Mouse (Mus musculus): ENCODE data around the gene Ccdc9b. TPM values are rescaled to one million over a fixed set of nuclear protein-coding genes. Genes with fewer than 3 reads are reported as not detected.

Ccdc9b gene
- polyA plus RNA-seq, 1 experiment, result 3.1 TPM

- Histone ChIP-seq H3K4me3 (ENCODE audit: extremely low read depth, insufficient read depth, insufficient read length) (0 out of 2 replicates have a peak overlapping the region, but pooled peaks have one; percentile 19), H3K4me1 (ENCODE audit: control insufficient read depth, insufficient read depth, insufficient read length) (no peaks in the 10 kb centered on the region), H3K27ac (ENCODE audit: insufficient read depth, low read length) (peak overlapping the region; percentile 54), H3K36me3 (ENCODE audit: control insufficient read depth, insufficient read depth, low read length) (no peaks in the 10 kb centered on the region), H3K27me3 (ENCODE audit: control insufficient read depth, insufficient read depth, low read length) (no peaks in the 10 kb centered on the region)
- TF ChIP-seq CTCF (IDR thresholded peaks at IDR 0.05; ENCODE audit: extremely low read depth, insufficient read depth, insufficient read length, insufficient replicate concordance) (no peak), POLR2A (IDR thresholded peaks at IDR 0.05; ENCODE audit: low read depth, low read length) (no peak)
- WGBS, result 37% methylated on average over 10 of the region's 10 CpGs
- no peak for DNase-seq (ENCODE audit: low read depth in 1 of 2, low spot score in 2 of 2)
These were observed 305 bp upstream of the Ccdc9b start for GRCm38 (mm10) chr2:118762784-118763148.

- Histone ChIP-seq H3K4me1 (ENCODE audit: control insufficient read depth, insufficient read depth, insufficient read length) (no peaks in the 10 kb centered on the region), H3K27ac (ENCODE audit: insufficient read depth, low read length) (peak overlapping the region; percentile 20; the same call in 1 of the 2 replicates), H3K27me3 (ENCODE audit: control insufficient read depth, insufficient read depth, low read length) (no peaks in the 10 kb centered on the region), H3K4me3 (ENCODE audit: extremely low read depth, insufficient read depth, insufficient read length) (no peak overlapping the region), H3K36me3 (ENCODE audit: control insufficient read depth, insufficient read depth, low read length) (no peaks in the 10 kb centered on the region)
- WGBS, result 93% methylated on average over 12 of the region's 12 CpGs
- TF ChIP-seq POLR2A (IDR thresholded peaks at IDR 0.05; ENCODE audit: low read depth, low read length) (no peak), CTCF (IDR thresholded peaks at IDR 0.05; ENCODE audit: extremely low read depth, insufficient read depth, insufficient read length, insufficient replicate concordance) (no peak)
- no peak for DNase-seq (ENCODE audit: low read depth in 1 of 2, low spot score in 2 of 2)
These were observed 1.1 kb downstream of the Ccdc9b start for GRCm38 (mm10) chr2:118761358-118761757.

- TF ChIP-seq CTCF (IDR thresholded peaks at IDR 0.05; ENCODE audit: extremely low read depth, insufficient read depth, insufficient read length, insufficient replicate concordance) (no peak), POLR2A (IDR thresholded peaks at IDR 0.05; ENCODE audit: low read depth, low read length) (no peak)
- Histone ChIP-seq H3K4me3 (ENCODE audit: extremely low read depth, insufficient read depth, insufficient read length) (no peak overlapping the region), H3K27ac (ENCODE audit: insufficient read depth, low read length) (no peak overlapping the region), H3K4me1 (ENCODE audit: control insufficient read depth, insufficient read depth, insufficient read length) (no peaks in the 10 kb centered on the region), H3K36me3 (ENCODE audit: control insufficient read depth, insufficient read depth, low read length) (no peaks in the 10 kb centered on the region), H3K27me3 (ENCODE audit: control insufficient read depth, insufficient read depth, low read length) (no peaks in the 10 kb centered on the region)
- DNase-seq (ENCODE audit: low read depth in 1 of 2, low spot score in 2 of 2), result no peak
- 91% methylated on average over 11 of the region's 11 CpGs for WGBS
These were observed 2.0 kb downstream of the Ccdc9b start for GRCm38 (mm10) chr2:118760311-118761025.

- no peak for TF ChIP-seq POLR2A (IDR thresholded peaks at IDR 0.05; ENCODE audit: low read depth, low read length)
- TF ChIP-seq CTCF (IDR thresholded peaks at IDR 0.05; ENCODE audit: extremely low read depth, insufficient read depth, insufficient read length, insufficient replicate concordance), result peak; percentile 79; the same call in 1 of the 2 replicates
- Histone ChIP-seq H3K27ac (ENCODE audit: insufficient read depth, low read length) (no peak overlapping the region), H3K4me1 (ENCODE audit: control insufficient read depth, insufficient read depth, insufficient read length) (no peaks in the 10 kb centered on the region), H3K27me3 (ENCODE audit: control insufficient read depth, insufficient read depth, low read length) (no peaks in the 10 kb centered on the region), H3K36me3 (ENCODE audit: control insufficient read depth, insufficient read depth, low read length) (no peaks in the 10 kb centered on the region), H3K4me3 (ENCODE audit: extremely low read depth, insufficient read depth, insufficient read length) (no peak overlapping the region)
- 6% methylated on average over 8 of the region's 8 CpGs for WGBS
- peak; percentile 60 to 83 for DNase-seq (ENCODE audit: low read depth in 1 of 2, low spot score in 2 of 2)
These were observed 2.6 kb downstream of the Ccdc9b start for GRCm38 (mm10) chr2:118759828-118760227.

DNA sequence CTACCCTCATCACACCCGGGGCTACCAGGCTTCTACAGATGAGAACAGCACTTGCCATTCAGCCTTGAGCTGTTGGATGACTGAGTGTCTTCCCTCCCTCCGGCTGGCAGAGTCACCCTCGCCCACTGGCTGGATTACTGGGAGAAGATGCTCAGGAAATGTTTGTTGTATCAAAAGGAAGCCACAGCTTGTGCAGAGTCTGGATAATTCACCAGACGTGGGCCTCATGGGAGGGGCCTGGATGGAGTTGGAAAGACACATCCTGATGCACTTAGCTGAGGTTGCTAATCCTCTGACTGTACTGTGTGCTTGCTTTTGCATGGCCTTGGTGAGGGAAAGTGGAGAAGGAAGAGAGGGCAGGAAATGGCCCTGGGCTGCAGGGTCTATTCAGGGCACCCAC, 6.4 kb downstream of the Ccdc9b start:
- no peak for TF ChIP-seq POLR2A (IDR thresholded peaks at IDR 0.05; ENCODE audit: low read depth, low read length)
- TF ChIP-seq CTCF (IDR thresholded peaks at IDR 0.05; ENCODE audit: extremely low read depth, insufficient read depth, insufficient read length, insufficient replicate concordance), result no peak
- no peaks in the 10 kb centered on the region for H3K4me1 ChIP-seq (ENCODE audit: control insufficient read depth, insufficient read depth, insufficient read length)
- 80% methylated on average over 4 of the region's 4 CpGs for WGBS
- H3K27me3 ChIP-seq (ENCODE audit: control insufficient read depth, insufficient read depth, low read length), result no peaks in the 10 kb centered on the region
- DNase-seq (ENCODE audit: low read depth in 1 of 2, low spot score in 2 of 2), result no peak
- no peak overlapping the region for H3K27ac ChIP-seq (ENCODE audit: insufficient read depth, low read length)
- no peaks in the 10 kb centered on the region for H3K36me3 ChIP-seq (ENCODE audit: control insufficient read depth, insufficient read depth, low read length)
- no peak overlapping the region for H3K4me3 ChIP-seq (ENCODE audit: extremely low read depth, insufficient read depth, insufficient read length)

DNA sequence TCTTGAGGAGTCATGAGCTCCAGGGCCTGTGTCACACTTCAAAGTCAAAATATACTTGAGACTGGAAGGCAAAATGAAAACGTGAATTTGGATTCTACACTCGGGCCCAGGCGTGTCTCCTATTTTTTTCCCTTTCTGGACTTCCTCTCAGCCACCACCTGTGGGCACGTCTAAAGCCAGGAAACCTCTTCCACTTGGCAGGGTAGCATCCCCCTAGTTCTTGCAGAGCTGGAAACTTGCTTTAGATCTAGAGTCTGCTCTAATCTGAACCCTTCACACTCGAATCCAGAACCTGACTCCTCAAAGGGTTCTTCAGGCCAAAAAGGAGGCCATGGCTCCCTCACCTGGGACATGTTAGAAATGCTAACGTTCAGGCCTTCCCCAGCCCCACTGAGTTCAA, 7.1 kb downstream of the Ccdc9b start:
- Histone ChIP-seq H3K27me3 (ENCODE audit: control insufficient read depth, insufficient read depth, low read length) (no peaks in the 10 kb centered on the region), H3K4me1 (ENCODE audit: control insufficient read depth, insufficient read depth, insufficient read length) (no peaks in the 10 kb centered on the region), H3K4me3 (ENCODE audit: extremely low read depth, insufficient read depth, insufficient read length) (no peak overlapping the region), H3K27ac (ENCODE audit: insufficient read depth, low read length) (no peak overlapping the region), H3K36me3 (ENCODE audit: control insufficient read depth, insufficient read depth, low read length) (no peaks in the 10 kb centered on the region)
- DNase-seq (ENCODE audit: low read depth in 1 of 2, low spot score in 2 of 2), result no peak
- TF ChIP-seq CTCF (IDR thresholded peaks at IDR 0.05; ENCODE audit: extremely low read depth, insufficient read depth, insufficient read length, insufficient replicate concordance) (no peak), POLR2A (IDR thresholded peaks at IDR 0.05; ENCODE audit: low read depth, low read length) (no peak)
- WGBS, result 76% methylated on average over 6 of the region's 6 CpGs

DNA sequence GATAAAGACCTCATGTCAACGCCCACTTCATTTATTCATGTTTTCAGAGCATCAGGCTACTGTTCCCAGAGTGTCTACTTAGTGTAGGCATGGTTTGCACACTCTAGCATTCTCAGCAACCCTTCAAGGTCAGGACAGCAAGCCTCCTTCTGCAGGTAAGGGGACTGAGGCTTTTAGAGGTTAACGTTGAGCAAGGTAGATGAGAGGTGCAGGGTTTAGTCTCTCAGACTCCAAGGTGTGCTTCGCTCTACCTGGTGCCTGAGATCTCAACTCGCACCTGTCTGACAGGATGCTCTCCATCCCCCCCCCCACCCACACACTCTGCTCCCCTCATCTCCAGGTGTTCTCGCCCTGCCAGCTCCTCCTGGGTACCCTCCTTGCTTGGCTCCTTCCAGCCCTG, 8.3 kb downstream of the Ccdc9b start:
- 82% methylated on average over 5 of the region's 5 CpGs for WGBS
- no peaks in the 10 kb centered on the region; the same call in 1 of the 2 replicates for H3K4me1 ChIP-seq (ENCODE audit: control insufficient read depth, insufficient read depth, insufficient read length)
- DNase-seq (ENCODE audit: low read depth in 1 of 2, low spot score in 2 of 2), result no peak

More for the DNA sequence above, 8.3 kb downstream of the Ccdc9b start:
- no peak overlapping the region for H3K27ac ChIP-seq (ENCODE audit: insufficient read depth, low read length)
- H3K4me3 ChIP-seq (ENCODE audit: extremely low read depth, insufficient read depth, insufficient read length), result no peak overlapping the region
- TF ChIP-seq POLR2A (IDR thresholded peaks at IDR 0.05; ENCODE audit: low read depth, low read length), result no peak
- no peak for TF ChIP-seq CTCF (IDR thresholded peaks at IDR 0.05; ENCODE audit: extremely low read depth, insufficient read depth, insufficient read length, insufficient replicate concordance)
- no peaks in the 10 kb centered on the region; the same call in 1 of the 2 replicates for H3K36me3 ChIP-seq (ENCODE audit: control insufficient read depth, insufficient read depth, low read length)
- H3K27me3 ChIP-seq (ENCODE audit: control insufficient read depth, insufficient read depth, low read length), result no peaks in the 10 kb centered on the region

Measured in spleen, adult 2 months (tissue).